Mouse (Mus musculus): Measurements from ENCODE around the gene Aars. TPM values are rescaled to one million over a fixed set of nuclear protein-coding genes. Genes with fewer than 3 reads are reported as not detected.
"Not testable (repeated sequence)": the region's sequence is repeated elsewhere in the genome, so short reads cannot be mapped to it uniquely, and the experiment has no call there.

Gene Aars
- polyA plus RNA-seq, 2 experiments, result 46.9 to 50.5 TPM

DNA sequence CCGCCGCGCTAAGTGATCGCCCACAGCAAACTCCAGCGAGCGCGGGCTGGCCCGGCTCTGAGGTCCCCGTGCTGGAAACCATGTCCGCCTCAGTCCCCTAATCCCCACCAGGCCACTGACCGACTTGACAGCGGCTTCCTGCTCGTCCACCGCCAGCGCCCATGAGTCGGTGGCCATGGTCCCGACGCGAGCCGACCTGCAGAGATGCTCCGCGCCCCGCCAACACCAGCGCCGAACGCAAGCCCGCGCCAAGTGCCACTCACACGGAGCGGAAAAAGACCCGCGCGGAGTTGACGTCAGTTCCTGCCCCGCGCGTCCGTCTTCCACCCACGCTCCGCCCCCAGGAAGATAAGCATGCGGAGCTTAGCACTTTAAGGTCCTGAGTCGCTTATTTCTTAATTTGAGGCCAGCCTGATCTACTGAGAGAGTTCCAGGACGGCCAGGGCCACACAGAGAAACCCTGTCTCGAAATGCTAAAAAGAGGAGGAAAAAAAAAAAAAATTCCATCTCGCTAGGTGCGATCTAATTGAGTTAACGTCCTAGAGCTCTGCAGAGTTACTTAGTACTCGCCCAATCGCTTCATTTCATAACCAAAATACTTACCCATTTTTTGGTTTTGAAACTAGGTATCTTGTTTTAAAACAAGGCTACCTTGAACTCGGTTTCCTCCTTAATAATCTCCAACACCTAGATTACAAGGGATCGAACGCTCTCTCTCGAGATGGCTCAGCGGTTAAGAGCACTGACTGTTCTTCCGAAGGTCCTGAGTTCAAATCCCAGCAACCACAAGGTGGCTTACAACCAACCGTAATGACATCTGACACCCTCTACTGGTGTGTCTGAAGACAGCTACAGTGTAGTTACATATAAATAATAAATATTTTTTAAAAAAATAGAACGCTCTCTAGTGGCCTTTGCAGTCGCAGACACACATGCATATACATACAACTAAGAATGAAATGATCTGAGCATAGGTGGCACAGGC is 35.1 kb upstream of the Aars start, which contains the start of gene Ddx19a:
Gene Ddx19a, minus strand, starts transcription at position 254 of the 985 bp plus-strand sequence.
- 5% methylated on average over 56 of the region's 58 CpGs for WGBS
- Histone ChIP-seq H3K36me3 (ENCODE audit: control insufficient read depth, insufficient read depth, low read length) (peaks cover 10% of the 10 kb centered on the region), H3K27me3 (ENCODE audit: control insufficient read depth, insufficient read depth, low read length) (no peaks in the 10 kb centered on the region), H3K4me2 (replicated peaks; ENCODE audit: low read depth, low read length, severe bottlenecking) (peak within 1 kb of the TSS; percentile 71), H3K9ac (ENCODE audit: low read depth, low read length, severe bottlenecking) (peak within 1 kb of the TSS; percentile 85), H3K27ac (replicated peaks; ENCODE audit: low read depth, low read length) (peak within 1 kb of the TSS; percentile 79), H3K4me1 (ENCODE audit: control insufficient read depth, insufficient read depth, low read length) (peaks cover 8% of the 10 kb centered on the region), H3K4me3 (replicated peaks; ENCODE audit: low read length) (peak within 1 kb of the TSS; percentile 94), H3K9me3 (ENCODE audit: control insufficient read depth, low read length) (no peaks in the 10 kb centered on the region)
- TF ChIP-seq POLR2A (IDR thresholded peaks at IDR 0.05; ENCODE audit: borderline replicate concordance, extremely low read depth, insufficient read depth, insufficient read length), result peak; percentile 79; the same call in 1 of the 2 replicates
- DNase-seq (ENCODE audit: low spot score) (peak; percentile 87), ATAC-seq (ENCODE audit: low FRiP score, low read depth) (peak; percentile 93)

GRCm38 (mm10) chr8:111010230-111010991 is 22.5 kb upstream of the Aars start:
- not testable (repeated sequence) for DNase-seq (ENCODE audit: low spot score); H3K9me3 ChIP-seq (ENCODE audit: control insufficient read depth, low read length); ATAC-seq (ENCODE audit: low FRiP score, low read depth); H3K4me3 ChIP-seq (replicated peaks; ENCODE audit: low read length); H3K4me2 ChIP-seq (replicated peaks; ENCODE audit: low read depth, low read length, severe bottlenecking); H3K27ac ChIP-seq (replicated peaks; ENCODE audit: low read depth, low read length); H3K27me3 ChIP-seq (ENCODE audit: control insufficient read depth, insufficient read depth, low read length); H3K4me1 ChIP-seq (ENCODE audit: control insufficient read depth, insufficient read depth, low read length); H3K9ac ChIP-seq (ENCODE audit: low read depth, low read length, severe bottlenecking)
- peaks cover 31% of the 10 kb centered on the region for H3K36me3 ChIP-seq (ENCODE audit: control insufficient read depth, insufficient read depth, low read length)
- WGBS, result 85% methylated on average over 6 of the region's 10 CpGs

DNA sequence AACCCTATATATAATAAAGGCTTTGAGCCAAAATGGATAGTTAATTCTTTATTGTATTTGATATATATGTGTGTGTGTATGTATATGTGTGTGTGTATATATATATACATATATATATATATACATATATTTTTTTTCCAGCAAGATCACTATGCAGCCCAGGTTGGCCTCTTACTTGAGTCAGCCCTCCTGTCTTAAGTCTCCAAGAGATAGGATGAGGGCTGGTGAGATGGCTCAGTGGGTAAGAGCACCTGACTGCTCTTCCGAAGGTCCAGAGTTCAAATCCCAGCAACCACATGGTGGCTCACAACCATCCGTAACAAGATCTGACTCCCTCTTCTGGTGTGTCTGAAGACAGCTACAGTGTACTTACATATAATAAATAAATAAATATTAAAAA is 6.3 kb upstream of the Aars start:
- H3K4me1 ChIP-seq (ENCODE audit: control insufficient read depth, insufficient read depth, low read length); ATAC-seq (ENCODE audit: low FRiP score, low read depth); H3K4me3 ChIP-seq (replicated peaks; ENCODE audit: low read length); H3K9ac ChIP-seq (ENCODE audit: low read depth, low read length, severe bottlenecking); H3K27me3 ChIP-seq (ENCODE audit: control insufficient read depth, insufficient read depth, low read length); DNase-seq (ENCODE audit: low spot score); H3K9me3 ChIP-seq (ENCODE audit: control insufficient read depth, low read length); H3K4me2 ChIP-seq (replicated peaks; ENCODE audit: low read depth, low read length, severe bottlenecking); H3K27ac ChIP-seq (replicated peaks; ENCODE audit: low read depth, low read length); H3K36me3 ChIP-seq (ENCODE audit: control insufficient read depth, insufficient read depth, low read length): not testable (repeated sequence)
- WGBS, result 100% methylated on average over 1 of the region's 2 CpGs

- Histone ChIP-seq H3K27ac (replicated peaks; ENCODE audit: low read depth, low read length) (no peak overlapping the region), H3K4me3 (replicated peaks; ENCODE audit: low read length) (peak overlapping the region; percentile 65), H3K9me3 (ENCODE audit: control insufficient read depth, low read length) (no peaks in the 10 kb centered on the region), H3K36me3 (ENCODE audit: control insufficient read depth, insufficient read depth, low read length) (no peaks in the 10 kb centered on the region), H3K4me2 (replicated peaks; ENCODE audit: low read depth, low read length, severe bottlenecking) (peak overlapping the region; percentile 63), H3K9ac (ENCODE audit: low read depth, low read length, severe bottlenecking) (peak overlapping the region; percentile 73), H3K27me3 (ENCODE audit: control insufficient read depth, insufficient read depth, low read length) (no peaks in the 10 kb centered on the region), H3K4me1 (ENCODE audit: control insufficient read depth, insufficient read depth, low read length) (peaks cover 3% of the 10 kb centered on the region; the same call in 1 of the 2 replicates)
- under 1% methylated on average over 31 of the region's 31 CpGs for WGBS
- TF ChIP-seq POLR2A (IDR thresholded peaks at IDR 0.05; ENCODE audit: borderline replicate concordance, extremely low read depth, insufficient read depth, insufficient read length), result no peak
- peak; percentile 85 for ATAC-seq (ENCODE audit: low FRiP score, low read depth)
- peak; percentile 84 for DNase-seq (ENCODE audit: low spot score)
These were observed 5.5 kb upstream of the Aars start for GRCm38 (mm10) chr8:111027391-111027937.

- 56% methylated on average over 4 of the region's 4 CpGs for WGBS
- ATAC-seq (ENCODE audit: low FRiP score, low read depth) (no peak), DNase-seq (ENCODE audit: low spot score) (no peak)
- H3K9ac ChIP-seq (ENCODE audit: low read depth, low read length, severe bottlenecking), result no peak overlapping the region
- no peaks in the 10 kb centered on the region for H3K36me3 ChIP-seq (ENCODE audit: control insufficient read depth, insufficient read depth, low read length)
- no peaks in the 10 kb centered on the region for H3K9me3 ChIP-seq (ENCODE audit: control insufficient read depth, low read length)
- no peak for TF ChIP-seq POLR2A (IDR thresholded peaks at IDR 0.05; ENCODE audit: borderline replicate concordance, extremely low read depth, insufficient read depth, insufficient read length)
- H3K4me1 ChIP-seq (ENCODE audit: control insufficient read depth, insufficient read depth, low read length), result peaks cover 4% of the 10 kb centered on the region
- no peak overlapping the region for H3K4me3 ChIP-seq (replicated peaks; ENCODE audit: low read length)
- no peak overlapping the region for H3K4me2 ChIP-seq (replicated peaks; ENCODE audit: low read depth, low read length, severe bottlenecking)
- H3K27ac ChIP-seq (replicated peaks; ENCODE audit: low read depth, low read length), result no peak overlapping the region
- H3K27me3 ChIP-seq (ENCODE audit: control insufficient read depth, insufficient read depth, low read length), result no peaks in the 10 kb centered on the region
These were observed 3.4 kb upstream of the Aars start for GRCm38 (mm10) chr8:111029589-111029988.
